Mouse (Mus musculus) megakaryocyte progenitor cell, adult 5-6 weeks (primary cell): ENCODE data around the gene Ndufa4l2. TPM values are rescaled to one million over a fixed set of nuclear protein-coding genes. Genes with fewer than 3 reads are reported as not detected.

Experiments
- ATAC-seq: replicated peaks from 2 replicates; pipeline ENCODE4 v1.8.0; 2016; ENCODE audit warnings: mild to moderate bottlenecking, moderate TSS enrichment, inconsistent platforms; ENCODE audit not compliant: poor library complexity
- total RNA-seq, 2 experiments: library from RNA; stranded (forward) in 1 of 2; stranded (reverse) in 1 of 2; fragments of 157-497, 149-512 nt in 1 of 2; fragments of 200-1000 nt in 1 of 2; gene quantifications; 2 replicates each; pipeline versions ENCODE4 v1.2.3 to v1.2.4; 2015 to 2017

The Ndufa4l2 gene
- total RNA-seq, 2 experiments from 2014 or later = not detected

GRCm38 (mm10) chr10:127509051-127509836, 5.5 kb upstream of the Ndufa4l2 start:
- ATAC-seq = peak; percentile 40

DNA sequence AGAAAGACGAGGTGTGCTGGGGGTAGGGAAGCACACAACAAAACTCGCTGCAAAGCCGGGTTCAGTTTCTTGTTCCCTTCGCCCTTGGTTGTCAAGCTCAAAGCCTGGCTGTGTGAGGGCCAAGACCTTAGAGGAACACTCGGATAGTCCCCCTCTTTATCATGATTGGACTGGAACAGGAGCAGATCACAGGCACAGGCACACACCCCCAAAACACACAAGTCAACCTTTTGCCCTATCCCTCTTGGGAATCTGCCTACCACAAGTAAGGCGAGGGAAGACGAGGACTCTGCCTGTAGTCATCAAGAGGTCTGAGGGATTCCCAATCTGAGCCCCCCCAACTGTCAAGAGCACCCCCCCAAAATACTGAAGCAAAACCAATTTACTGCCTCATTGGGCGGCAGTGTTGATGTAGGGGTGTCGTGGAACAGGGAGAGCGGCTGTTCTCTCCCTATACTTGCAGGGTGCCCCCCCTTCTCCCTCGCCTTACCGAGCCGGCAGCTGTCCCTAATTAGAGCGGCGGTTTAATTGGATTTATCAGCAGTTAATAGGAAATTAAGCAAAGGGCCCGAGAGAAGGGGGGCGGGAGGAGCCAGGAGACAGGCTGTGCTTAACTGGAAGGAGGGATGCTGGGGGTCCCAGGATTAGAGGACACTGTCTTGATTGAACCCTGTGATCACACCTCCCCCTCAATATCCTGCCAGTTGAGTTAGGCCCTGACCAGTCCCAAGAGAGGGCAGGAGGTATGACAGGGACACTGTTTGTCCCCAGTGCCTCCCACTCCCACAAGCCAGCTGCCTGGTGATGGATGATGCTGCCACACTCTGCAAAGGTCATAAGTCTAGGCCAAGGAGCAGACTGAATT, 4.7 kb upstream of the Ndufa4l2 start:
- no peak for ATAC-seq

DNA sequence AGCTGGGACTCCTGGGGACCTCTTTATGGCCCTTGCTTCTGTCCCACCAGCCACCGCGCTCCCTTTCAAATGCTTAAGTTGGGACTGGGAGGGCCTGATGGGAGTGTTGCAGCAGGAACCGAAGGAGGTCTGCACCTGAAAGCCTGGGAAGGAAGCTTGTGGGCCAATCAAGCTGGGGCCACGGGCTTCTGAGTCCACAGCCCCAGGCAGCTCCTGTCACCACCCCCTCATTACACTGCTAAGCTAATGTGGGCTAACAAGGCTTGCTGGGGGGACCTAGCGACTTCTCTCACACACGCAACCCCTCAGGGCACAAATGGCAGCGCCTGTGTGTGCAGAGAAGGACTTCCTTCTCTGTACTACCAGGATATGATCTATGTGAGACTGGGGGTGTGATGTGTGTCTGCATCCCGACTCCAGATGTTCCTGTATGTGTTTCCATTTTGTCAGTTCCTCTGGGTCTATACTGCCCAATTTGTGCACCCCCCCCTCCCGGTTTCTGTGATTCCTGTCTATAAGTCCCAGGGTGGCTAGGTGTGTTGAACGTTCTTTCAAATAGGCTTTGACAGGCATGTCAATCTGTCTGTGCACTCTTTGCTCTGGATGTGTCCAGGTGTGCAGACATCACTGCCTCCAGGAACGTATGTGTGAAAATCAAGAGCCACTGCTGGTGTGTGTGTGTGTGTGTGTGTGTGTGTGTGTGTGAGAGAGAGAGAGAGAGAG, 3.7 kb upstream of the Ndufa4l2 start:
- no peak for ATAC-seq

- ATAC-seq = 0 out of 2 replicates have a peak, but pooled peaks have one; percentile 3
These were observed 3.0 kb upstream of the Ndufa4l2 start for GRCm38 (mm10) chr10:127511634-127512306.

DNA sequence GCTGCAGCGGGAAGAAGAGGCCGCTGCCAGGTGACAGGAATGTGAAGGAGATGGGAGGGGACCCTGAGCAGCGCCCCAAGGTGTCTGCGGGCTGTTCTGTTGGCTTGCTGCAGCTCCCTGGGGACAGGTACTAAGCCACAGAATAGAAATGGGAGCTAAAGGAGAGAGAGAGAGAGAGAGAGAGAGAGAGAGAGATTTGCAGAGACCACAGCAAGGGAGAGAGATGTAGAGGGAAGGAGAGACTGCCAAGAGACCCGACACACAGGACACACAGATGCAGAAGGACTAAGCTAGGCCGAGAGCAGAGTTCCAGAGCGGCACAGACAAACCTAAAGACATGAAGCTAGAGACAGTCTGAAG, 2.5 kb upstream of the Ndufa4l2 start:
- no peak for ATAC-seq

DNA sequence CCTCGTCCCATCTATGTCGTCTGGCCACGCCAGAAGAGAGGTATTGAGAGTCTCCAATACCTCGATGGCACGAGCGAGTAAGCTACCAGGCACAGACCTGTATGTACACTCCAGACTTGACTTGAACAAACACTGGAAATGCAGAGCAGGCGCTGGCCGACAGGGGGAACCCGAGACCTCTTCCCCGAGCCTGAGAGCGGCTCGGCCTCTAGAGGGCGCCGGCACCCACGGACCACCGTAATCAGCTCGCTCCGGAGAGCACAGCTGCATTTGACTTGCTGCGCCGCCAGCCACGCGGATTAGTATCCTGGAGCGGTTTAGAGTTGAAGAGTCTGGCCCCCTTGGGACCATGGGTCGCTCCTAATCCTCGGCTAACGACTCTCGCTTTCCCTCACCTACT, 2.0 kb upstream of the Ndufa4l2 start:
- peak; percentile 74 for ATAC-seq

DNA sequence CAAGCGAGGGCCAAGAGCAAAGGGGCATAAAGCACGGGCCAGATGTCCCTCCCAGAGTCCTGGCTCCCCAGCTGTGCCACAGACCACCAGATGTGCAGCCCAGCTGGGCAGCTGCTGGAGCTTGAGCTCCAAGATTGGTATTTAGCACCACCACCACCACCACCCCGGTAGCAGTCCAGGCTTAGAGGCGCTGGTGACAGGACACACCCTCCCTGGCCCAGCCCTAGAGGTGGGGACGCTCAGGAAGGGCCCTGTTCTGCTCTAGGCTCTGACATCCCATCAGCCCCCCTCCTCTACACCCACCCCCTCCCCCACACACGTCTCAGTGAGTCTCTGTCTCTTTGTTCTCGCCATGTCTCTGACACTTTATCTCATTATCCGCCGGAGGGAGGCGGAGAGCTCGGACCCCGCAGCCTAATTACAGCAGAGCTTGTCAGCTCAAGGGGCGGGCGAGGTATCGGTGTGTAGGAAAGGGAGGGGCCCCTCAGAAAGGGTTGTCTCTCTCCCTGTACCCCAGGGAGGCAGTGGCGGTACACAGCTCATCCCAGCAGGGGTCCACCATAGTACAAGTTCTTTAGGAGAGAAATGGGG, 1.2 kb upstream of the Ndufa4l2 start:
- ATAC-seq = peak; percentile 9; the same call in 1 of the 2 replicates

GRCm38 (mm10) chr10:127514111-127514698, 562 bp upstream of the Ndufa4l2 start:
- no peak for ATAC-seq

DNA sequence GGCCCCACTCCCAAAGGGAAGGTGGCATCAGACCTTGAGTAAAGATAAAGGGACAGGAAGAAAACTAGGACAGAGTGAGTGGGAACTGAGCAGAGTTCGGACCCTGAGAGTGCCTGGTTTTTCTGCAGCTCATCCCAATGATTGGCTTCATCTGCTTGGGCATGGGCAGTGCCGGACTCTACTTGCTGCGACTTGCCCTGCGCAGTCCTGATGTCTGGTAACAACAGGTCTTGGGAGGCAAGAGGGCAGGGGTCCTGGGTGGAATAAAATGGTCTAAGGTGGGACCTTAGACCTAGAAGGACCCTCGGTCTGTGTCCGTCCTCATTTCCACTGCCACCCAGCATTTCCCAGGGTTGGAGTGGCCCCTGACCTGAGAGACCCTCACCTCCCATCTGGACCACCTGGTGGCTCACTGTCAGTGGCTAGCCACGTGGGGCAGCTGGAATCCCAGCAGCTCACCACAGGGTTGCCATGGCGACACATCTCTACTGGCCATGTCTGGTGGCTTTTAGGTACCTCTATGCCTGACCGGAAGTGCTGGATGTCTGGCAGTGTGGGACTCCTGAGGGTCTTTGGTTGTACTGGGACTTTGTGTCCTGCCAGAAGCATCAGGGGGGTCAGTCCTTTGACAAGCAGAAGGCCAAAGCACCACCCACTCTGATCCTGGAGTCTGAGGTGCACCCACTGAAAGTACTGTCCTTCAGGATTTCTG, 660 bp downstream of the Ndufa4l2 start:
- no peak for ATAC-seq

- ATAC-seq = no peak
These were observed 1.3 kb downstream of the Ndufa4l2 start for GRCm38 (mm10) chr10:127515983-127516459.

DNA sequence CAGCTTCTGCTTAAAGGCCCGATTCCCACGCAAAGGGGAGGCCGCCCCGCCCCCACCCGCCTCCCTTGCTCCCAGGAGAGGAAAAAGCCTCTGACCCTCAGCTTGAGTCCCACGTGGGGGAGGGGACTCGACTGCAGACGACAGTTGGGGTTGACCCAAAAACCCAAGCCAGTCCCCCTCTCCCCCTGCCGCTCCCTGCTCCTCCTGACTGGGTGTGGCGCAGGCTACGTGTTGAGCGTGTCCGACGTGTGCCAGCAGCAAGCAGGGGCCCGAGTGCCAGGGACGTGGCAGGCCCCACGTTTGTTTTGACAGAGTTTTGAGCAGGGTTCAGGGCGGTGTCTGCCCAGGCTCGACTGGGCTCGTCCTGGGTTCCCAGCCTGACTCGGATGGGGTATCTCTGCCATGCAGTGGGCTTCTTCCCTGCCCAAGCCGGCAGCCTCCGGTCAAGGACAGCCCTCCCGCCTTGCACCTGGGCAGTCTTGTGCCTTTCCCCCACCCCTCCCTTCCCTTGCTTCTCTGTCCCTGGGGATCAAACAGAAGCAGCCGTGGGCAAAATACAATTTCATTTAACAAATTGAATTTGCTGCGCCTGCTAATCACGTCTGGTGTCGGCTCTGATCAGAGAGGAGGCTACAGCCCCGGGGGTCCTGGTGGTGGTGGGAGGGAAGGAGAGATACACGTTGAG, 2.0 kb downstream of the Ndufa4l2 start:
- no peak for ATAC-seq

DNA sequence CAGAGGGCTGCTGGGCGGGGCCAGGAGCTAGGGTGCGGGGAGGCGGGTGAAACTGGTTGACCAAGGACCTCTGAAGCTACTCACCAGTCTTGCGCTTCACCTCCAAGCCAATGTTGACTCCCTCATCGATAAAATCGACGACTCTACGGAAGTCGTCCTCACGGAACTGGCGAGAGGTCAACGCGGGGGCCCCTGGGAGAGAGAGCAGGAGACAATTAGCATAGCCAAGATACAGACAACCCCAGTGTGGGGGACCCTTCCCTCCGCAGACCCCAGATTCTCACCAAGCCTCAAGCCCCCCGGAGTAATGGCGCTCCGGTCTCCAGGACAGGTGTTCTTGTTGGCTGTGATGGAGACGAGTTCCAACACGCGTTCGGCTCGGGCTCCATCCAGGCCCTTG, 3.2 kb downstream of the Ndufa4l2 start:
- no peak for ATAC-seq

DNA sequence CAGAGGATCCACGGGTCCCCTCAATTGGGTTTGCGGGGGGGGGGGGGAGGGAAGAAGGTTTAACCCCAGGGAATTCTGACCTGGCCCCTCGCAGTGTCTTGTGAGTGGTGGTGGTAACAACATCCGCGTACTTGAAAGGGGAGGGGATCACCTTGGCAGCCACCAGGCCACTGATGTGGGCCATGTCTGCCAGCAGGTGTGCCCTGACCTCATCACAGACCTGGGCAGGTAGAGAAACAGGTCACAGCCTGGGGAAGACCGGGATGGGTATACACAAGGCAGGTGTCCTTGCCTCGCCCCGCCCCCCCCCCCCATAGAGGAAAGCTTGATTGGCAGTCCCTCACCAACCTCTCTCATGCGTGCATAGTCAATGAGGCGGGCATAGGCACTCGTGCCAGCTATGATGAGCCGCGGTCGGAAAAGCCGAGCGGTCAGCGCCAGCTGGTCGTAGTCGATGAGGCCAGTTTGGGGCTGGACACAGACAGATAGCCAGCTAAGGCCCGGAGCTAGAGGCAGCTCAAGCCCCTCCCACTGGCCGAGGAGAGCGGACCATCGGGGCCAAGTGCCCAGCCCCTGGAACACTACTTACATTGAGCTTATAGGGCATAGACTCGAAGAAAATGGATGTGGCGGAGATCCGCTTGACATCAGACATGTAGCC, 4.4 kb downstream of the Ndufa4l2 start:
- no peak for ATAC-seq

DNA sequence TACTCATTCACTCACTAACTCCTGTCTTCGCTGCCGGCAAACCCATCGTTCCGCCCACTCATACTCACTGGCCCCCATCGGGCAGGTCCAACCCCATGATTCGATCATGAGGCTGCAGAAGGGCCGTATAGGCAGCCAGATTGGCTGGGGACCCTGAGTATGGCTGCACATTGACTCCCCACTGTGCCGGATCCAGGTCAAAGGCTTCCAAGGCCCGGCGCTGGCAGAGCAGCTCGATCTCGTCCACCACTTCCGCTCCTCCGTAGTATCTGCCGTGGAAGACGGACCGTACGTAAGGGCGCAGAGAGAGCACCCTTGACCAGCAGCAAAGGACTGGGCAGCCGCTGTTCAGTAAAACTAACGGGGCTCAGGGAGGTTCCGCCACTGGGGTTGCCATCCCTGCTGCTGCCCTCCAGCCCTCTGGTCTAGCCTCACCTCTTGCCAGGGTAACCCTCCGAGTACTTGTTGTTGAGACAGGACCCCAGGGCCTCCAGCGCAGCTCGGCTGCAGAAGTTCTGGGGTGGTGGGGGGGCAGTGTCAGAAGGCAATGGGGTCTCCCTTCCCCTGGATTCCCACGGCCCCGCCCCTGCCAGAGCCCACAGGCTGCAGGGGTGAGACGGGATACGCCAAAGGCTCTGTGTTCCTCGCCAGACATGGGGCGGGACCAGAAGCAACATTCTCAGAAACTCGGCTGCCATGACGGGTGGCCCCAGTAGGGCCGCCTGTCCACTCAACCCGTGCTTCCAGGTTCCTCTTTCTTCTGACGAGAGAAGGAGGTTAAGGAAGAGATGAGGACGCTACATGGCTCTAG, 5.3 kb downstream of the Ndufa4l2 start:
- no peak for ATAC-seq

DNA sequence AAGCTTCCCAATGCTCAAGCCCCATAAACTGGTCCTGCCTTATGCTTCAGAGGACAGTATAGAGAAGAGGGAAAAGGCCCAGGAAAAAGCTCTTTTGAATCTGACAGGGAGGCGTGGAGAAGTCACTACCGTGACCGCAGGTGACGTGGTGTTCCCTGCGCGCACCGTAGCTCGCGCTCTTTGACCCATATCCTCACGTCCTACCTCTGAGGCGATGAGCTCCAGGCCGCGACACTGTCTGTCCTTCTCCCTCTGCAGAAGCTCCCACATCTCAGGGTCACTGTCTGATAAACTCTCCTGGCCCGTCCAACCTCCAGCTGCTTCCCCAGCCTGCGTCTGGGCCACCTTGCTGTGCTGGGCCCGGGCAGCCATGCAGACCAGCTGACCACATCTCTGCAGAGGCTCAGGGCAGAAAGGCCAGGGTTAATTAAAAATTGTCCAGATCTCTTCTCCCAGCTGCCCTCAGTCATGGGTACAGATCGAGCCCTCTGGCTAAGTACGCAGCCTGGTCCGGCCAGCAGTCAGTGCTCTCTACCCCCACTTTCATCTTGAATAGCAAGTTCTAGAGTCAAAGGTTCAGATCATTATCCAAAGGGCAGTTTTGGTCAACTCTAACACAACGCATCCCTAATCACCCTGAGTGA, 6.1 kb downstream of the Ndufa4l2 start:
- ATAC-seq = no peak

DNA sequence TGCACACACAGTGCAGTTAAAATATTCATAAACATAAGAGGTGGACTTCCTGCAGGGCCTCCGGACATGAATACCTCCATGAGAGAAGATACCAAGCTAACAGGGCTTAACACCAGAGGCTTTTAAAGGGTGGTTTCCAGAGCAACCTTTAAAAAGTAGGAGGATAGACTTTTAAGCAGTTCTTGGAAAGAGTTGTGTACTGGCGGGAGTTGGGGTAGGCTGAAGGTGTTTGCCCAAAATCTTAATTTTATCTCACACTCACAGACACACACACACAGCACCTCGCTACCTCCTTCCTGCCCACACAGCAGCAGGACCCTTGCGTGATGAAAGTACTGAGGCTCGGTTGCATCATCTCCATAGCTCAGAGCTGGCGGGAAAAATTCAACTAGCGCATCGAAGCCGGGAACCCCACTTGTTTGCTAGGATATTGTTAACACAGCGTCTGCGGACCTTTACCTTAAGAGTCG, 6.9 kb downstream of the Ndufa4l2 start:
- ATAC-seq = peak; percentile 71
